Mouse (Mus musculus) lung, embryonic 14.5 days (tissue): Measurements from ENCODE around the gene Lmf1. TPM values are rescaled to one million over a fixed set of nuclear protein-coding genes. Genes with fewer than 3 reads are reported as not detected.
A peak's percentile ranks its signal among the peaks of the same experiment; 100 is the strongest.

Source experiments
- ATAC-seq: fragments of 200-750 bp; cut with Nextera tagmentation; 2 replicates; pipeline ENCODE4 v1.8.0; 2017; ENCODE audit warnings: mild to moderate bottlenecking, moderate TSS enrichment, moderate library complexity; ENCODE audit not compliant: insufficient read depth
- DNase-seq: peaks from one replicate; pipeline ENCODE4 v3.0.0-alpha.2; 2015
- H3K27ac ChIP-seq: fragments of 300-500 bp; sonication (generic); 2 replicates; pipeline ENCODE4 v1.5.1; 2014; ENCODE audit warnings: low read depth, mild to moderate bottlenecking, moderate library complexity
- H3K27me3 ChIP-seq: fragments of 300-500 bp; sonication (generic); 2 replicates; pipeline ENCODE4 v1.6.1; 2014; ENCODE audit warnings: low read length, control low read depth; ENCODE audit not compliant: insufficient read depth
- H3K36me3 ChIP-seq: fragments of 300-500 bp; sonication (generic); 2 replicates; pipeline ENCODE4 v1.6.1; 2014; ENCODE audit warnings: control low read depth; ENCODE audit not compliant: insufficient read depth
- H3K4me1 ChIP-seq: fragments of 300-500 bp; sonication (generic); 2 replicates; pipeline ENCODE4 v1.6.1; 2014; ENCODE audit warnings: antibody characterized with exemption, control low read depth; ENCODE audit not compliant: insufficient read depth
- H3K4me2 ChIP-seq: fragments of 300-500 bp; sonication (generic); 2 replicates; pipeline ENCODE4 v1.6.1; 2014; ENCODE audit warnings: mild to moderate bottlenecking
- H3K4me3 ChIP-seq: fragments of 300-500 bp; sonication (generic); 2 replicates; pipeline ENCODE4 v1.5.1; 2014; ENCODE audit warnings: low read depth, low read length
- H3K9ac ChIP-seq: fragments of 300-500 bp; sonication (generic); 2 replicates; pipeline ENCODE4 v1.6.1; 2014
- H3K9me3 ChIP-seq: fragments of 300-500 bp; sonication (generic); 2 replicates; pipeline ENCODE4 v1.6.1; 2016; ENCODE audit warnings: low read depth, low read length, control low read depth
- CTCF ChIP-seq: IDR thresholded peaks from 2 replicates; pipeline ENCODE4 v1.5.1; 2016; ENCODE audit warnings: antibody characterized with exemption, low read depth
- whole genome bisulfite sequencing: fragments of 180-500 bp; shearing (Covaris S2); extraction: QIAGEN DNeasy Blood & Tissue Kit; methylation state at CpG from one replicate; pipeline ENCODE4 v1.1.7; 2014; 5-methylcytosine and 5-hydroxymethylcytosine counted together
- polyA plus RNA-seq: library from polyadenylated mRNA; unstranded; fragments of >200 nt; fragmentation: Nextera tagmentation; extraction: Ambion mirVana; gene quantifications from 2 replicates; pipeline ENCODE4 v1.2.1, GENCODE M21; 2014

Gene Lmf1
- polyA plus RNA-seq, 1 experiment from 2014 or later = 25.7 TPM

GRCm38 (mm10) chr17:25551313-25551712 lies 27.6 kb upstream of the Lmf1 start:
- Histone ChIP-seq H3K4me3 (no peak overlapping the region), H3K4me2 (no peak overlapping the region), H3K27me3 (peaks cover 13% of the 10 kb centered on the region), H3K4me1 (no peaks in the 10 kb centered on the region), H3K36me3 (no peaks in the 10 kb centered on the region), H3K9me3 (no peaks in the 10 kb centered on the region), H3K9ac (no peak overlapping the region), H3K27ac (no peak overlapping the region)
- ATAC-seq = no peak
- WGBS = 79% methylated on average over 11 of the region's 11 CpGs
- no peak for TF ChIP-seq CTCF
- DNase-seq = no peak

- H3K27ac ChIP-seq = no peak overlapping the region
- H3K4me3 ChIP-seq = no peak overlapping the region
- no peak overlapping the region for H3K9ac ChIP-seq
- H3K4me1 ChIP-seq = no peaks in the 10 kb centered on the region
- ATAC-seq (no peak), DNase-seq (no peak)
- no peak for TF ChIP-seq CTCF
- H3K36me3 ChIP-seq = no peaks in the 10 kb centered on the region
- H3K4me2 ChIP-seq = no peak overlapping the region
- H3K27me3 ChIP-seq = peaks cover 23% of the 10 kb centered on the region
- H3K9me3 ChIP-seq = no peaks in the 10 kb centered on the region
- 52% methylated on average over 3 of the region's 3 CpGs for WGBS
Observed at GRCm38 (mm10) chr17:25555159-25555558, 23.7 kb upstream of the Lmf1 start.

GRCm38 (mm10) chr17:25555666-25556629 lies 22.9 kb upstream of the Lmf1 start:
- no peaks in the 10 kb centered on the region for H3K36me3 ChIP-seq
- WGBS = 6% methylated on average over 29 of the region's 29 CpGs
- peaks cover 23% of the 10 kb centered on the region for H3K27me3 ChIP-seq
- H3K27ac ChIP-seq = no peak overlapping the region
- peak overlapping the region; percentile 52 for H3K4me2 ChIP-seq
- H3K9ac ChIP-seq = no peak overlapping the region
- H3K4me1 ChIP-seq = no peaks in the 10 kb centered on the region
- ATAC-seq = no peak
- peak overlapping the region; percentile 10; the same call in 1 of the 2 replicates for H3K4me3 ChIP-seq
- no peaks in the 10 kb centered on the region for H3K9me3 ChIP-seq
- TF ChIP-seq CTCF = no peak
- no peak for DNase-seq

- no peaks in the 10 kb centered on the region for H3K36me3 ChIP-seq
- H3K4me2 ChIP-seq = peak overlapping the region; percentile 52
- H3K27ac ChIP-seq = no peak overlapping the region
- H3K9me3 ChIP-seq = no peaks in the 10 kb centered on the region
- DNase-seq = peak; percentile 57
- no peak overlapping the region for H3K9ac ChIP-seq
- 7% methylated on average over 21 of the region's 21 CpGs for WGBS
- no peaks in the 10 kb centered on the region for H3K4me1 ChIP-seq
- ATAC-seq = no peak
- TF ChIP-seq CTCF = 0 out of 2 replicates have a peak, but pooled peaks have one; percentile 12
- peaks cover 23% of the 10 kb centered on the region for H3K27me3 ChIP-seq
- peak overlapping the region; percentile 10; the same call in 1 of the 2 replicates for H3K4me3 ChIP-seq
Observed at GRCm38 (mm10) chr17:25556630-25557354, 22.1 kb upstream of the Lmf1 start.

GRCm38 (mm10) chr17:25559634-25560033 lies 19.3 kb upstream of the Lmf1 start:
- DNase-seq (no peak), ATAC-seq (no peak)
- no peak overlapping the region for H3K27ac ChIP-seq
- H3K4me3 ChIP-seq = no peak overlapping the region
- no peaks in the 10 kb centered on the region for H3K36me3 ChIP-seq
- TF ChIP-seq CTCF = no peak
- H3K4me2 ChIP-seq = no peak overlapping the region
- H3K27me3 ChIP-seq = peaks cover 23% of the 10 kb centered on the region
- 43% methylated on average over 4 of the region's 4 CpGs for WGBS
- no peaks in the 10 kb centered on the region for H3K4me1 ChIP-seq
- H3K9ac ChIP-seq = no peak overlapping the region
- no peaks in the 10 kb centered on the region for H3K9me3 ChIP-seq

- Histone ChIP-seq H3K9ac (no peak overlapping the region), H3K4me2 (no peak overlapping the region), H3K4me1 (no peaks in the 10 kb centered on the region), H3K27me3 (peaks cover 16% of the 10 kb centered on the region), H3K4me3 (no peak overlapping the region), H3K9me3 (no peaks in the 10 kb centered on the region), H3K27ac (no peak overlapping the region), H3K36me3 (no peaks in the 10 kb centered on the region)
- no peak for ATAC-seq
- 41% methylated on average over 5 of the region's 5 CpGs for WGBS
- DNase-seq = no peak
- TF ChIP-seq CTCF = no peak
Observed at GRCm38 (mm10) chr17:25560554-25561222, 18.2 kb upstream of the Lmf1 start.
